Mouse (Mus musculus): ENCODE results near the gene Cux2. TPM values are rescaled to one million over a fixed set of nuclear protein-coding genes. Genes with fewer than 3 reads are reported as not detected.
A peak's percentile ranks its signal among the peaks of the same experiment; 100 is the strongest.

Gene Cux2
- total and polyA plus RNA-seq, 3 experiments: 0.11 TPM; not detected in 2

DNA sequence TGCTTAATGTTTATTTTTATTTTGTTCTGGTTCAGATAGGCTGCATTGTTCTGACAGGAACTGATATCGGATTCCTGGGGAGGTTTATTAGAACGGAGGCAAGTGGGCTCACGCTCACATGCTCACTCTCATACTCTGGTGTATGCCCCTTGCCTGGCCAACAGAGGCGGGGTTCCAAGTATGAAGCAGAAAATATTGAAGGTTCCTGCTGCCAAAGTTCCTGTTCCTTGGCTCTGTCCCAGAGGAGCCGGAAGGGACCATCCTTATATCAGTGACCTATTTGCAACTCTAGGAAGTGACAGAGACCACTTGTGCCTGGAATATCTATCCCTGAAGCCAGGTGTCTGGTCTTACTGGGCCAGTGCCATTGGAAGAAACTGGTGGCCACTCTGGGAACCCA lies 94.1 kb downstream of the Cux2 start:
- TF ChIP-seq GATA2 (IDR thresholded peaks at IDR 0.05; ENCODE audit: borderline replicate concordance, low read depth, low read length): no peak
- TF ChIP-seq CTCF (IDR thresholded peaks at IDR 0.05; ENCODE audit: low read depth, low read length): no peak
- H3K4me3 ChIP-seq (ENCODE audit: low read depth, low read length): no peak overlapping the region
- DNase-seq (ENCODE audit: low spot score) (no peak), ATAC-seq (ENCODE audit: extremely low read depth, insufficient number of reproducible peaks, low FRiP score, poor library complexity, severe bottlenecking) (no peak)
- H3K27me3 ChIP-seq (ENCODE audit: insufficient read depth, low read length): peaks cover 5% of the 10 kb centered on the region; the same call in 1 of the 2 replicates
- no peaks in the 10 kb centered on the region for H3K36me3 ChIP-seq (replicated peaks)
- no peaks in the 10 kb centered on the region for H3K9me3 ChIP-seq (replicated peaks)
- H3K4me1 ChIP-seq (ENCODE audit: insufficient read depth, low read depth, low read length): no peaks in the 10 kb centered on the region

GRCm38 (mm10) chr5:121950175-121950574 lies 99.7 kb downstream of the Cux2 start:
- H3K9me3 ChIP-seq (replicated peaks): no peaks in the 10 kb centered on the region
- DNase-seq (ENCODE audit: low spot score): no peak
- no peak overlapping the region for H3K4me3 ChIP-seq (ENCODE audit: low read depth, low read length)
- H3K36me3 ChIP-seq (replicated peaks): no peaks in the 10 kb centered on the region
- H3K4me1 ChIP-seq (ENCODE audit: insufficient read depth, low read depth, low read length): no peaks in the 10 kb centered on the region
- peaks cover 3% of the 10 kb centered on the region; the same call in 1 of the 2 replicates for H3K27me3 ChIP-seq (ENCODE audit: insufficient read depth, low read length)
- no peak for TF ChIP-seq TAL1 (conservative IDR thresholded peaks at IDR 0.05; ENCODE audit: low read depth, low read length)
- TF ChIP-seq POLR2AphosphoS5 (IDR thresholded peaks at IDR 0.05; ENCODE audit: insufficient replicate concordance, low read depth, low read length): no peak
- no peak for TF ChIP-seq GATA2 (IDR thresholded peaks at IDR 0.05; ENCODE audit: borderline replicate concordance, low read depth, low read length)
- no peak for TF ChIP-seq GATA1 (IDR thresholded peaks at IDR 0.05; ENCODE audit: borderline replicate concordance, low read length)
- no peak for TF ChIP-seq CTCF (IDR thresholded peaks at IDR 0.05; ENCODE audit: low read depth, low read length)
- ATAC-seq (ENCODE audit: extremely low read depth, insufficient number of reproducible peaks, low FRiP score, poor library complexity, severe bottlenecking): no peak

GRCm38 (mm10) chr5:121949050-121949443 lies 100.9 kb downstream of the Cux2 start:
- H3K4me1 ChIP-seq (ENCODE audit: insufficient read depth, low read depth, low read length): no peaks in the 10 kb centered on the region
- H3K4me3 ChIP-seq (ENCODE audit: low read depth, low read length): no peak overlapping the region
- ATAC-seq (ENCODE audit: extremely low read depth, insufficient number of reproducible peaks, low FRiP score, poor library complexity, severe bottlenecking) (no peak), DNase-seq (ENCODE audit: low spot score) (no peak)
- TF ChIP-seq CTCF (IDR thresholded peaks at IDR 0.05; ENCODE audit: low read depth, low read length) (no peak), TAL1 (conservative IDR thresholded peaks at IDR 0.05; ENCODE audit: low read depth, low read length) (no peak), GATA2 (IDR thresholded peaks at IDR 0.05; ENCODE audit: borderline replicate concordance, low read depth, low read length) (no peak), GATA1 (IDR thresholded peaks at IDR 0.05; ENCODE audit: borderline replicate concordance, low read length) (no peak), POLR2AphosphoS5 (IDR thresholded peaks at IDR 0.05; ENCODE audit: insufficient replicate concordance, low read depth, low read length) (no peak)
- H3K36me3 ChIP-seq (replicated peaks): no peaks in the 10 kb centered on the region
- H3K27me3 ChIP-seq (ENCODE audit: insufficient read depth, low read length): peaks cover 3% of the 10 kb centered on the region; the same call in 1 of the 2 replicates
- H3K9me3 ChIP-seq (replicated peaks): no peaks in the 10 kb centered on the region

- ATAC-seq (ENCODE audit: extremely low read depth, insufficient number of reproducible peaks, low FRiP score, poor library complexity, severe bottlenecking): no peak
- peaks cover 3% of the 10 kb centered on the region; the same call in 1 of the 2 replicates for H3K27me3 ChIP-seq (ENCODE audit: insufficient read depth, low read length)
- no peak for DNase-seq (ENCODE audit: low spot score)
- TF ChIP-seq TAL1 (conservative IDR thresholded peaks at IDR 0.05; ENCODE audit: low read depth, low read length) (no peak), GATA1 (IDR thresholded peaks at IDR 0.05; ENCODE audit: borderline replicate concordance, low read length) (no peak)
- H3K4me1 ChIP-seq (ENCODE audit: insufficient read depth, low read depth, low read length): no peaks in the 10 kb centered on the region
- no peaks in the 10 kb centered on the region for H3K9me3 ChIP-seq (replicated peaks)
- no peaks in the 10 kb centered on the region for H3K36me3 ChIP-seq (replicated peaks)
- H3K4me3 ChIP-seq (ENCODE audit: low read depth, low read length): no peak overlapping the region
These were observed 101.4 kb downstream of the Cux2 start for GRCm38 (mm10) chr5:121948302-121949049.

- ATAC-seq (ENCODE audit: extremely low read depth, insufficient number of reproducible peaks, low FRiP score, poor library complexity, severe bottlenecking) (no peak), DNase-seq (ENCODE audit: low spot score) (no peak)
- H3K9me3 ChIP-seq (replicated peaks): no peaks in the 10 kb centered on the region
- H3K27me3 ChIP-seq (ENCODE audit: insufficient read depth, low read length): no peaks in the 10 kb centered on the region
- no peak for TF ChIP-seq GATA2 (IDR thresholded peaks at IDR 0.05; ENCODE audit: borderline replicate concordance, low read depth, low read length)
- no peak for TF ChIP-seq TAL1 (conservative IDR thresholded peaks at IDR 0.05; ENCODE audit: low read depth, low read length)
- TF ChIP-seq CTCF (IDR thresholded peaks at IDR 0.05; ENCODE audit: low read depth, low read length): no peak
- TF ChIP-seq POLR2AphosphoS5 (IDR thresholded peaks at IDR 0.05; ENCODE audit: insufficient replicate concordance, low read depth, low read length): no peak
- no peak for TF ChIP-seq GATA1 (IDR thresholded peaks at IDR 0.05; ENCODE audit: borderline replicate concordance, low read length)
- H3K4me1 ChIP-seq (ENCODE audit: insufficient read depth, low read depth, low read length): no peaks in the 10 kb centered on the region
- no peak overlapping the region for H3K4me3 ChIP-seq (ENCODE audit: low read depth, low read length)
- H3K36me3 ChIP-seq (replicated peaks): no peaks in the 10 kb centered on the region
These were observed 103.2 kb downstream of the Cux2 start for GRCm38 (mm10) chr5:121946657-121947245.

DNA sequence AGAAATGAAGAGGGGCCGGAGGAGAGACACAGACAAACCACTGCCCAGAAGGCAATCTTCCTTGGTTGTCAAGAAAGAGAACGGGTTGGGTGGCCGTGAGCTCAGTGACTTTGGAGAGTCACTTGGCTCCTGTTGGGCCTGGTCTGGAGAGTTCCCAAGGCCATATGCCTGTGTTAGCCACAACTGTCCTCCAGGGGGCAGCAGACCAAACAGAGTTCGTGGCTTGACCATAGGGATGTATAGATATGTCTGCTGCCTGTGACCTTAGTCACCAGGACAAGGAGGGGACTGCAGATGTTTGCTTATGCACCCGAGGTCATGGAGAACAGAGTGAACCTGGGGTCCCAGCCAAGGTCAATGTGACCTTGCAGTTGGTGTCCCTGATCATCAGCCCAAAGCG lies 104.1 kb downstream of the Cux2 start:
- H3K36me3 ChIP-seq (replicated peaks): no peaks in the 10 kb centered on the region
- peak; percentile 26 for DNase-seq (ENCODE audit: low spot score)
- H3K4me1 ChIP-seq (ENCODE audit: insufficient read depth, low read depth, low read length): no peaks in the 10 kb centered on the region
- H3K4me3 ChIP-seq (ENCODE audit: low read depth, low read length): no peak overlapping the region
- TF ChIP-seq POLR2AphosphoS5 (IDR thresholded peaks at IDR 0.05; ENCODE audit: insufficient replicate concordance, low read depth, low read length) (no peak), CTCF (IDR thresholded peaks at IDR 0.05; ENCODE audit: low read depth, low read length) (0 out of 2 replicates have a peak, but pooled peaks have one; percentile 41)
- ATAC-seq (ENCODE audit: extremely low read depth, insufficient number of reproducible peaks, low FRiP score, poor library complexity, severe bottlenecking): no peak
- H3K9me3 ChIP-seq (replicated peaks): no peaks in the 10 kb centered on the region
- H3K27me3 ChIP-seq (ENCODE audit: insufficient read depth, low read length): no peaks in the 10 kb centered on the region

All from G1E (cell line).